Comparison of ENCODE assay signal across 8 mouse cellular contexts in the genomic region with DNA sequence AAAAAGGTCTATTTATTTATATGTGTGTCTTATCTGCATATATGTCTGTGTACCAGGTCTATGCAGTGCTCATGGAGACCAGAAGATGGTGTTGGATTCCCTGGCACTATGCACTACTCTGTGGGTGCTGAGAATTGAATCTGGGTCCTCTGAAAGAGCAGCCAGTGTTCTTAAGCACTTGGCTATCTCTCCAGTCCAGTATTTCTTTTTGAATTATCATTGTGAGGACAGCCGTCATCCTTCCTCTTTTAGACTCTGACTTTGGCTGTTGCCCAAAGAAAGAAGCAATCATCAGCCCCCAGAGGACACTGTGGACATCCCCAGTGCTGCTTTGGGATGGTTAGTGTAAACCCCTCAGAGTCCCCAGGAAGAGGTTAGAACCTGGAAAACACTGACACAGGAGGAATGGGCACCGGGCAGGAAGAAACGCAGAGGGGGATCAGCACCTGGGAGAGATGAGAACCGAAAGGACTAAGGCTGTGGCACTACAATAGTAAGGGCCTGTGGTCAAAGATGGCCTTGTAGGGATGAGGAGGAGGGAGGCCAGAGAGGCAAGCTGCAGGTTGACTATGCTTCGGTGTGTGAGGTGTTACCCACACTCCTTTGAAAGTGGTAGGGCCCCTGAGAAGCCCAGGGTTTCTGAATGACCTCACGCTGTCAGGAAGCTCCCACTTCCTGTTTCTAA. TPM values are rescaled to one million over a fixed set of nuclear protein-coding genes. Genes with fewer than 3 reads are reported as not detected.
DNase-seq lines count a peak whose midpoint lies in the region; ATAC-seq and TF ChIP-seq lines count a peak whose summit lies in the region.

No protein-coding gene starts in this region.

- peak overlapping the region; percentile 36; the same call in 1 of the 2 replicates for H3K9ac ChIP-seq in CH12.LX (ENCODE audit: insufficient read depth, low read depth)
- H3K9ac ChIP-seq in intestine, embryonic 14.5 days (ENCODE audit: low read length), result no peak overlapping the region

- H3K4me3 ChIP-seq in CH12.LX (replicated peaks in 1 of 3; ENCODE audit: low read depth in 2 of 3, low read length in 2 of 3, poor library complexity in 1 of 3), result peak overlapping the region in 1 of 3 experiments; percentile 4
- no peak overlapping the region for H3K4me3 ChIP-seq in intestine, embryonic 14.5 days (ENCODE audit: low read depth, low read length)

- 30% methylated on average over 6 of the region's 6 CpGs for WGBS in intestine, embryonic 14.5 days

- H3K27me3 ChIP-seq in CH12.LX (replicated peaks), result no peaks in the 10 kb centered on the region
- H3K27me3 ChIP-seq in intestine, embryonic 14.5 days (replicated peaks; ENCODE audit: control insufficient read depth, insufficient read depth, low read length), result no peaks in the 10 kb centered on the region

- peak in 1 of 2 experiments; percentile 45; a peak in 1 of 4 replicates for TF ChIP-seq CTCF in CH12.LX (conservative IDR thresholded peaks at IDR 0.05 in 1 of 2, IDR thresholded peaks at IDR 0.05 in 1 of 2; ENCODE audit: low read depth in 2 of 2, low read length in 2 of 2)

- peak; percentile 77 for TF ChIP-seq EP300 in CH12.LX (IDR thresholded peaks at IDR 0.05; ENCODE audit: low read length)

- no peak for TF ChIP-seq POLR2A in CH12.LX (IDR thresholded peaks at IDR 0.05; ENCODE audit: low read depth, low read length)

- peak overlapping the region; percentile 87 for H3K27ac ChIP-seq in CH12.LX (ENCODE audit: insufficient read depth, low read depth)
- peak overlapping the region; percentile 81 for H3K27ac ChIP-seq in intestine, embryonic 14.5 days (ENCODE audit: low read depth)

- peak overlapping the region; percentile 29 for H3K4me2 ChIP-seq in CH12.LX (ENCODE audit: insufficient read depth, low read depth, poor library complexity, severe bottlenecking)
- H3K4me2 ChIP-seq in intestine, embryonic 14.5 days (ENCODE audit: low read length), result no peak overlapping the region

- in situ Hi-C loops in CH12.LX (cut with MboI; ENCODE audit: low pct_ligation_motif_present, low pct_unique_long_range_greater_than_20kb, low sequenced_read_pairs), result no loop called here

- H3K4me1 ChIP-seq in CH12.LX (ENCODE audit: control insufficient read depth in 1 of 2, insufficient read depth in 2 of 2), result peaks cover 43 to 61% of the 10 kb centered on the region in 2 experiments
- peaks cover 31% of the 10 kb centered on the region for H3K4me1 ChIP-seq in intestine, embryonic 14.5 days (replicated peaks; ENCODE audit: control insufficient read depth, insufficient read depth, low read length)

- H3K79me2 ChIP-seq in CH12.LX (replicated peaks; ENCODE audit: control insufficient read depth, extremely low read depth, insufficient read depth, poor library complexity, severe bottlenecking), result no peaks in the 10 kb centered on the region

- TF ChIP-seq RAD21 in CH12.LX (IDR thresholded peaks at IDR 0.05; ENCODE audit: low read depth, low read length), result peak; percentile 52

- dilution Hi-C loops in CH12.LX (cut with MboI; ENCODE audit: extremely low pct_ligation_motif_present, extremely low pct_unique_long_range_greater_than_20kb, low sequenced_read_pairs), result no loop called here

- H3K9me3 ChIP-seq in CH12.LX (replicated peaks; ENCODE audit: low read length), result peaks cover 17% of the 10 kb centered on the region
- H3K9me3 ChIP-seq in intestine, embryonic 14.5 days (ENCODE audit: control insufficient read depth, low read length), result 0 out of 2 replicates have a peak, but pooled peaks cover 2% of the 10 kb centered on the region

- peak; percentile 69 for ATAC-seq in common myeloid progenitor, adult 5-6 weeks (replicated peaks; ENCODE audit: low read depth, poor library complexity, severe bottlenecking)
- ATAC-seq in intestine, embryonic 14.5 days (replicated peaks; ENCODE audit: low FRiP score, low TSS enrichment, low read depth), result no peak
- ATAC-seq in cerebellum, adult (ENCODE audit: insufficient number of reproducible peaks, low FRiP score, low TSS enrichment), result no peak

- DNase-seq in CH12.LX (ENCODE audit: extremely low read depth), result peak; percentile 65
- DNase-seq in intestine, embryonic 14.5 days (ENCODE audit: low spot score), result no peak
- peak; percentile 81 for DNase-seq in lung, postnatal 25 days (ENCODE audit: low spot score)
- no peak for DNase-seq in adrenal gland, postnatal 25 days
- no peak for DNase-seq in cerebellum, adult 9-10 months
- DNase-seq in right cerebral cortex, adult 18-20 months, result no peak

- H3K36me3 ChIP-seq in CH12.LX (replicated peaks in 1 of 2; ENCODE audit: control insufficient read depth in 1 of 2, insufficient read depth in 1 of 2, low read length in 1 of 2), result no peaks in the 10 kb centered on the region
- H3K36me3 ChIP-seq in intestine, embryonic 14.5 days (ENCODE audit: control insufficient read depth, insufficient read depth, low read length), result no peaks in the 10 kb centered on the region

TF ChIP-seq in CH12.LX, 34 proteins besides CTCF, POLR2A, EP300 and RAD21 (continues in another document):
- TF ChIP-seq RCOR1 (conservative IDR thresholded peaks at IDR 0.05; ENCODE audit: low read depth, low read length), result peak; percentile 31; the same call in 1 of the 2 replicates
- TF ChIP-seq ZKSCAN1 (IDR thresholded peaks at IDR 0.05; ENCODE audit: borderline replicate concordance, low read depth, low read length), result no peak
- peak; percentile 74; the same call in 1 of the 2 replicates for TF ChIP-seq ELF1 (IDR thresholded peaks at IDR 0.05; ENCODE audit: low read depth, low read length)
- TF ChIP-seq MAX (IDR thresholded peaks at IDR 0.05; ENCODE audit: low read length), result no peak
- TF ChIP-seq ZNF384 (IDR thresholded peaks at IDR 0.05; ENCODE audit: low read depth, low read length), result peak; percentile 37; the same call in 1 of the 2 replicates
- TF ChIP-seq TBP (conservative IDR thresholded peaks at IDR 0.05; ENCODE audit: low read depth, low read length), result no peak
- peak; percentile 54; the same call in 1 of the 2 replicates for TF ChIP-seq TCF12 (IDR thresholded peaks at IDR 0.05; ENCODE audit: low read depth, low read length)
- peak; percentile 99 for TF ChIP-seq MEF2A (IDR thresholded peaks at IDR 0.05; ENCODE audit: borderline replicate concordance, low read depth, low read length)
- TF ChIP-seq POLR2AphosphoS2 (IDR thresholded peaks at IDR 0.05; ENCODE audit: low read depth, low read length), result no peak
- TF ChIP-seq CHD1 (IDR thresholded peaks at IDR 0.05; ENCODE audit: low read depth, low read length), result 0 out of 2 replicates have a peak, but pooled peaks have one; percentile 0
- TF ChIP-seq ETS1 (conservative IDR thresholded peaks at IDR 0.05; ENCODE audit: low read depth, low read length), result peak; percentile 81
- TF ChIP-seq E2F4 (IDR thresholded peaks at IDR 0.05; ENCODE audit: insufficient replicate concordance, low read depth, low read length), result no peak
- peak; percentile 79 for TF ChIP-seq BHLHE40 (IDR thresholded peaks at IDR 0.05; ENCODE audit: low read depth, low read length)
- 0 out of 2 replicates have a peak, but pooled peaks have one; percentile 7 for TF ChIP-seq HCFC1 (IDR thresholded peaks at IDR 0.05; ENCODE audit: low read depth, low read length)
- peak; percentile 56; the same call in 1 of the 2 replicates for TF ChIP-seq KAT2A (IDR thresholded peaks at IDR 0.05; ENCODE audit: insufficient replicate concordance, low read length)
- no peak for TF ChIP-seq SIN3A (IDR thresholded peaks at IDR 0.05; ENCODE audit: low read length)
- peak; percentile 91 for TF ChIP-seq IRF4 (IDR thresholded peaks at IDR 0.05; ENCODE audit: low read depth, low read length)
- TF ChIP-seq PAX5 (IDR thresholded peaks at IDR 0.05; ENCODE audit: low read length), result no peak
- TF ChIP-seq CHD2 (IDR thresholded peaks at IDR 0.05; ENCODE audit: low read length), result peak; percentile 43; the same call in 1 of the 2 replicates
- peak; percentile 8; the same call in 1 of the 2 replicates for TF ChIP-seq JUND (conservative IDR thresholded peaks at IDR 0.05; ENCODE audit: low read depth, low read length)
- no peak for TF ChIP-seq GABPA (IDR thresholded peaks at IDR 0.05; ENCODE audit: insufficient replicate concordance, low read depth, low read length)
- TF ChIP-seq MAZ (IDR thresholded peaks at IDR 0.05; ENCODE audit: low read depth, low read length), result 0 out of 2 replicates have a peak, but pooled peaks have one; percentile 32
- peak; percentile 41 for TF ChIP-seq SMC3 (IDR thresholded peaks at IDR 0.05; ENCODE audit: low read depth, low read length)
- TF ChIP-seq MXI1 (IDR thresholded peaks at IDR 0.05; ENCODE audit: low read depth, low read length), result no peak
- no peak for TF ChIP-seq ZMIZ1 (IDR thresholded peaks at IDR 0.05; ENCODE audit: low read depth, low read length)
- TF ChIP-seq USF1 (IDR thresholded peaks at IDR 0.05; ENCODE audit: low read depth, low read length), result no peak
- no peak for TF ChIP-seq NRF1 (IDR thresholded peaks at IDR 0.05; ENCODE audit: low read depth, low read length)
- TF ChIP-seq UBTF (IDR thresholded peaks at IDR 0.05; ENCODE audit: low read depth, low read length), result 0 out of 2 replicates have a peak, but pooled peaks have one; percentile 4
- peak; percentile 63; the same call in 1 of the 2 replicates for TF ChIP-seq MAFK (IDR thresholded peaks at IDR 0.05; ENCODE audit: insufficient replicate concordance, low read length)
- peak; percentile 92 for TF ChIP-seq JUN (IDR thresholded peaks at IDR 0.05; ENCODE audit: insufficient read depth, low read depth, low read length)
- no peak for TF ChIP-seq USF2 (conservative IDR thresholded peaks at IDR 0.05; ENCODE audit: low read depth, low read length)
- no peak for TF ChIP-seq NELFE (IDR thresholded peaks at IDR 0.05; ENCODE audit: low read depth, low read length)
- TF ChIP-seq MYC (IDR thresholded peaks at IDR 0.05; ENCODE audit: low read depth, low read length), result no peak

RNA-seq across cellular contexts. Expression of gene Atp2a3, which starts 15.0 kb away (rescaled TPM):
- total RNA-seq in CH12.LX (2012; rRNA removed), result 136 and 218 TPM in 2 replicates
- total RNA-seq in CH12.LX (2014; rRNA removed), result 44.1 and 61.4 TPM in 2 replicates
- polyA plus RNA-seq in CH12.LX (2012; ENCODE audit: insufficient read length, low read depth), result 255 and 279 TPM in 2 replicates
- 42.5 and 60.0 TPM in 2 replicates for total RNA-seq in common myeloid progenitor, adult 5-6 weeks (2017)
- polyA plus RNA-seq in intestine, embryonic 14.5 days (2014; fragmentation: Nextera tagmentation; extraction: Ambion mirVana), result 17.4 and 21.4 TPM in 2 replicates
- 5.4 and 6.3 TPM in 2 replicates for total RNA-seq in adrenal gland, postnatal 25 days (2021)

RNA-seq across cellular contexts. Expression of gene P2rx1, which starts 52.9 kb away (rescaled TPM):
- total RNA-seq in CH12.LX (2012; rRNA removed) (12.3 and 21.5 TPM in 2 replicates), CH12.LX (2014; rRNA removed) (15.9 and 18.9 TPM in 2 replicates)
- 22.8 and 23.3 TPM in 2 replicates for polyA plus RNA-seq in CH12.LX (2012; ENCODE audit: insufficient read length, low read depth)
- total RNA-seq in common myeloid progenitor, adult 5-6 weeks (2017), result 9.4 and 14.6 TPM in 2 replicates
- 1.7 and 10.1 TPM in 2 replicates for polyA plus RNA-seq in intestine, embryonic 14.5 days (2014; fragmentation: Nextera tagmentation; extraction: Ambion mirVana)
- total RNA-seq in adrenal gland, postnatal 25 days (2021), result 0.15 TPM in 1 of 2 replicates, not detected in the other

Comparison
In these comparisons a context has a peak if more than half of its experiments do, and no peak if none do; other contexts are left out.
1. DNase-seq: peak in CH12.LX (single experiment) and lung, postnatal 25 days (single experiment); none in intestine, embryonic 14.5 days (single experiment), adrenal gland, postnatal 25 days (single experiment), cerebellum, adult 9-10 months (single experiment) and right cerebral cortex, adult 18-20 months (single experiment).